Mouse (Mus musculus): ENCODE results near the gene Magel2.

Magel2 gene

DNA sequence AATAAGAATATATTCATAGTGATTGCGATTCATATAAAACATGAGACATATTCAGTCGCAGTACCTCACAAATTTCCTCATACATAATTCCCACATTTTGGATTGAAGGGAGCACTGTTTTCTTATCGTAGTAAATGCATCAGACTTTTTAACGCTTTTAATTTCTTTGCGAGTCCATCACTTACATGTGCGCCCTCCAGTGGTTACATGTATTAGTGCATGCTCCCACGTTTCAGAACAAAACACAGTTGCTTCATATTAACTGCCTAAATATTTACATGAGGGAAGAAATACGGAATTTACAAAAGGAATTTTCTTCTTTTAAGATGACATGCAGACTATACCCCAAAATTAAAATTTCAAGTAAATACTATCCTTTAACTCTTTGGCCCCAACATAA is 51.5 kb downstream of the Magel2 start:
- DNase-seq, result no peak

Measured in right cerebral cortex, adult 18-20 months (tissue).